Mouse (Mus musculus) retina, embryonic 14.5 days (tissue): Measurements from ENCODE around the gene Tpm3.
"Not testable (repeated sequence)": the region's sequence is repeated elsewhere in the genome, so short reads cannot be mapped to it uniquely, and the experiment has no call there.

Source experiments
- DNase-seq: peaks from one replicate; pipeline ENCODE4 v3.0.0-alpha.2; 2015; ENCODE audit warnings: low spot score

Gene Tpm3

DNA sequence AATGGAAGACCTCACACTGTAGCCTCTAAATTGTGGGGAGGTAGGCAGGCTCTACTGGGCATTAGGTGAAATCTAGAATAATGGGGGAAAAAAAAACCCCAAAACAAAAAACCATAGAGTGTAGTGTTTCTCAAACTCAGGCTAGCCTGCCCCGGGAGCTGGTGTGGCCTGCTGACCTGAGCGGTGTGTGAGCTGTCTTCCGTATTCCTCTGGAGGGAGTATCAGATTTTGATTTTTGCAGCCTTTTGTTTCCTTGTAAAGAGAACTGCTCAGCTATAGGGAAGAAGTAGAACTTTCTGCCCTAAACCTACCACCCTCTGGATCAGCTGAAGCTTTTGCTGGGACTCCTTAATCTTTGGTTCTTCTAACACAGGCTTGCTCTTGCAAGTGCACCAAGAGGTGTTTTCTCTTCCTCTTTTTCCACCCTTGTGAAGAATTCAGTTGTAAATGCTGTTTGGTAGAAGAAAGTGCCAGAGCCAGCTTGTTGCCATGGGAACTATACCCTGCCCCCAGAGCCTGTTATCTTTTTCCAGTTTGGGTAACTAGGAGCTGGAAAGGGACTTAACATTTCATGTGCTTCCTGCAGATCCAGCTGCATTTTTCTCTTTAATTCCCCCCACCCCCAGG lies 11.4 kb downstream of the Tpm3 start:
- DNase-seq, result no peak

GRCm38 (mm10) chr3:90084790-90085189 lies 12.3 kb downstream of the Tpm3 start:
- no peak for DNase-seq

- DNase-seq, result no peak
Observed at GRCm38 (mm10) chr3:90085281-90085680, 12.8 kb downstream of the Tpm3 start.

DNA sequence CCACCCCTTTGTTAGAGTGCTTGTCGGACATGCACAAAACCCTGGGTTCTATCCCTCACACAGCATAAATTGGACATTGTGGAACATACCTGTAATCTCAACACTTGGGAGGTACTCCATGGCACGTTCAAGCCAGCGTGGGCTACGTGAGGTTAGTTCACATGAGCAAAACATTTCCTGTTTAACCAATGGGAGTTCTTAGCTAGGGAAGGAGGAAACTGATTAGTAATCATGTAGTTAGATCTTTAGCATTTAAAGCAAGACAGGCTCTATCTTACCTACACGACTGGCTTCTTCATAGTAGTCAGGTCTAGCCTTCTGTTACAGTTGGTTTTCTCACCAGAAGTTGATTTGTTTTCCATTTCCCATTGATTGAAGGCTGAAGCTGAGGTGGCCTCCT lies 13.6 kb downstream of the Tpm3 start:
- DNase-seq, result no peak

DNA sequence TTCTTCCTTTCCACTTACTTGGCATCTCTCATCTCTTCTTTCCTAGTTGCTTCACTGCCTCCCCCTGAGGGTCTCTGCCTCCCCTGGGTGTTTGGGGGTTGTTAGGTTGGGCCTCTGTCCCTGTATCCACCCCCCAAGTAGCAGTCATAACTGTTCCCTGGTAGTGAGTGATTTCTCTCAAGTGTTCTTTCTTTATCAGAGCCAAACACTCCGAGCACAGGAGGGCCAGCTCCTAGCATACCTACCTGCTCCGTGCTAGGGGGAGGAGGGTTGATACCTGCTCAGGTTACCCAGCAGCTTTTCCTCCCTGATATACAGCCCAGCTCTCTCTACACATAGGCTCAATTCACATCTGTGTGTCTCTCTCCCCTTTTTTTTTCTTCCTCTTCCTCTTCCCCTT lies 16.2 kb downstream of the Tpm3 start:
- DNase-seq, result no peak

DNA sequence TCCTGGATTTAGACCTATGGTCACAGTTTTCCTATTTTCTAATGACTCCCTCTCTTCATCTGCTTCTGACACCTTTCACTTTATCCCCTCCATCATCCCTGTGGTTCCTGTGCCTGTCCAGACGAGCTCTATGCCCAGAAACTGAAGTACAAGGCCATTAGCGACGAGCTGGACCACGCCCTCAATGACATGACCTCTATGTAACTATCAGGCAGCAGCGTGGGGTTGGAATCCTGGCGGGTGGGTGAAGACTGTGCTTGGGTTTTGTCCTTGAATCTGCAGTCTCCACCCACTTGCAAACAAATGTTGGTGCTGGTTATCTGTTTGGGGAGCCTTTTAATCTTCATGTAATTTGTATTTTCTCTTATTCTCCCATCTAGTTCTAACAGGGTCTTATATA lies 18.4 kb downstream of the Tpm3 start:
- no peak for DNase-seq

GRCm38 (mm10) chr3:90094453-90094852 lies 22.0 kb downstream of the Tpm3 start:
- DNase-seq, result no peak

GRCm38 (mm10) chr3:90097928-90098327 lies 25.5 kb downstream of the Tpm3 start:
- no peak for DNase-seq

DNA sequence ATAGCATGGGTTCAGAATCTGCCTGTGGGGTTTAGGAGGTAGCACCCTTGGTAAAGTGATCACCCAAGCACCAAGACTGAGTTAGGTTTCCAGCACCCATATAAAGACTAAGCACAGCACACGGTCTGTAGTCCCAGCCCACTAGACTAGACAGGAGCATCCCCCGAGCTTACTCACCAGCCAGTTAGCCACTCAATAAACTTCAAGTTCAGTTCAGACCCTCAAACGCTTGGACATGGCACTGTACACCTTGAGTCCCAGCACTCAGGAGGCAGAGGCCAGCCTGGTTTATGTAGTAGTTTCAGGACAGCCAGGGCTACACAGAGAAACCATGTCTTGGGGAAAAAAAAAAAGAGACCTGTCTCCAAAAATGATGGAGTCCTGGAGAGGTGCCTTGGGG lies 28.6 kb downstream of the Tpm3 start:
- DNase-seq, result no peak

DNA sequence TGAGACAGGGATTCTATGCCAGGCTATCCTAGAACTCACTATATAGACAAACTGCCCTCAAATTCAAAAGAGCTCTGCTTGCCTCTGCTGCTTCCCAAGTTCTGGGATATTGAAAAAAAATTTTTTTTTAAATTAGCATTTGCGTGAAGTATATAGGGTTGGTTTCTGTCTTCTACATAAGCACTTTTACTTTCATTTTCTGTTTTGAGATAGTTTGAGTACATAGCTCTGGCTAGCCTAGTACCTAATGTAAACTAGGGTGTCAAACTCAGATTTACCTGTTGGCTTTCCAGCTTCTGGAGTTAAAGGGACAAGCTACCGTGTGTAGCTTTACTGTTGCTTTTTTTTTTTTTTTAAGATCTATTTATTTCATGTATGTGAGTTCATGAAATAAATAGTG lies 29.2 kb downstream of the Tpm3 start:
- DNase-seq, result no peak

GRCm38 (mm10) chr3:90102239-90102638 lies 29.8 kb downstream of the Tpm3 start:
- DNase-seq, result no peak

DNA sequence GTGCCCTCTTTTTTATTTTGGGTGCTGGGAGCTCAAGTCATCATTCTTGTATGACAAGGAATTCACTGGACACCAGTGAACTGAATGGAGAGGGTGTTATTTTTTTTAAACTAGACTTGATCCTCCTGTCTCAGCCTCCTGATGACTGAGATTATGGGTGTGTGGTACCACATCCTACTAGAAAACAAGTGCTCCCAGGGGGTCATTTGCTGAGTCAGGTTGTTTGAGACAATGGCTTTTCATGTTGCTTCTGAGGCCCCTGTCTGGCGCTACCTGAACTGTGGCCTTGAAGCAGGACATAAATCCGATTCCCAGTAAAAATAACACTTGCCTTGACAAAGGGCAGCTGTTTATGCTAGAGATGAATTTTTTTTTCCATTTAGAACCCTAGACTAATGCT lies 30.7 kb downstream of the Tpm3 start:
- DNase-seq, result no peak

GRCm38 (mm10) chr3:90103938-90104337 lies 31.5 kb downstream of the Tpm3 start, which contains the start of gene Nup210l:
TSS of gene Nup210l (plus strand) at chr3:90104132.
- DNase-seq, result no peak

GRCm38 (mm10) chr3:90111706-90112105 lies 39.3 kb downstream of the Tpm3 start:
- no peak for DNase-seq

DNA sequence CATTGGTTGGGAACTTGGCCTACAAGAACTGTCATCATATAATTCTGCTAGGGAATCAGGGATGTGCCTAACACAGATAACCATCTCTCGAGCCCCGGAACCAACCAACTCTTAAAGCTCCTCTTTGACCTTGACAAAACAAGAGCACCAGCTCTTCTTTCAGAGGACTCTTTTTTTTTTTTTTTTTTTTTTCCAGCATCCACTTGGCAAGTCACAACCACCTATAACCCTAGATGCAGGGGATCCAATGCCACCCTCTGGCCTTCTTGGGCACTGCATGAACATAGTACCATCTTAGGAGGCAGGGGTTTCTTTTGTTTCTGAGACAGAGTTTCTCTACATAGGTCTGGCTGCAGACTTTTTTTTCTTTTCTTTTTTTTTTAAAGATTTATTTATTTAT lies 41.9 kb downstream of the Tpm3 start:
- peak; percentile 22 for DNase-seq

DNA sequence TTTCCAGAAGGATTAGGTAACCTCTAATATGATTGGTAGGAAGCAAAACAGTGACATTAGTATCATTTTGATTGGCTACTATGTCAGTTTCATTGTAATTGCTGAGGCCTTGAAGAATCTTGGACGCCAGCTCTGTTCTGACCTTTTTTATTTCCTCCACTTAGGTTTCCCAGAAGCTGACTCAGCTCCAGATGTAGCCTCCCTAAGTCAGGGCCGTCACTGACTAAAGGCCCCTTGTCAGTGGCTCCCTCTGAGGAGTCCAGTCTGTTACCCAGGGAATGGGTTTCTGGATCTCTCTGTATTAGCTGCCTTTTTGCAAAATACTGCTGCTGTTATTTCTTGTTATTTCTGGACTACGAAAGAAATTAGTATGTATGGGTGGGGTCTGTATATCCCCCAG lies 43.1 kb downstream of the Tpm3 start:
- no peak for DNase-seq

- no peak for DNase-seq
Observed at GRCm38 (mm10) chr3:90118132-90118790, 45.8 kb downstream of the Tpm3 start.

DNA sequence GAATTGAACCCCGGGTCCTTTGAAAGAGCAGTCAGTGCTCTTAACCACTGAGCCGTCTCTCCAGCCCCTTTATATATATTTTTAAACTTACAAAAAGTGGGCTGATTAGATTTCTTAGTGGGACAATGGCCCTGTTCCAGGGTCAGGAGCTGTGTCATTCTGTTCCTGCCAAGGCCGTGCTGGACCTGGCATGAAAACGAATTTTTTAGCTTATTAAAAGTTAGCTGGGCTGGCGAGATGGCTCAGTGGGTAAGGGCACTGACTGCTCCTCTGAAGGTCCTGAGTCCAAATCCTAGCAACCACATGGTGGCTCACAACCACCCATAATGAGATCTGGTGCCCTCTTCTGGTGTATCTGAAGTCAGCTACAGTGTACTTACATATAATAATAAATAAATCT lies 49.6 kb downstream of the Tpm3 start:
- DNase-seq, result not testable (repeated sequence)

GRCm38 (mm10) chr3:90125710-90126109 lies 53.3 kb downstream of the Tpm3 start:
- DNase-seq, result no peak

- DNase-seq, result no peak
Observed at GRCm38 (mm10) chr3:90127881-90128280, 55.4 kb downstream of the Tpm3 start.

- no peak for DNase-seq
Observed at GRCm38 (mm10) chr3:90132745-90133144, 60.3 kb downstream of the Tpm3 start.

GRCm38 (mm10) chr3:90133331-90133730 lies 60.9 kb downstream of the Tpm3 start:
- no peak for DNase-seq

DNA sequence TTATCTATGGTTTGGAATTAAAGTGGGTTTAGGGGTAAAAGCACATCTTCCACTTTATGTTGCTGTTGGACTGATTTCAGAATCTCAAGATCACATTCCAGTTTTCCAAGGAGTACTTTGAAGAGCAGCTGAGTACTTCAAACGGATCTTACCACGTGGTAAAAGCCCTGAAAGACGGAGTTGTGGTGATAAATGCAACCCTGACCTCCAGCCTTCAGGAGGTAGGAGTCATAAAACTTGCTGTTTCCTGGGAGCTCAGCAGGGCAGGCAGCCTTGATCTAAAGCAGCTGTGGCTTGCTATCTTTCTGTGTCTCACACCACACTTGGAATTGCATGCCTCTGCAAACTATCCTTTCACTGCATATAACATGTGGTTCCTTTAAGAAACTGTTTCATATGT lies 62.0 kb downstream of the Tpm3 start:
- DNase-seq, result no peak

DNA sequence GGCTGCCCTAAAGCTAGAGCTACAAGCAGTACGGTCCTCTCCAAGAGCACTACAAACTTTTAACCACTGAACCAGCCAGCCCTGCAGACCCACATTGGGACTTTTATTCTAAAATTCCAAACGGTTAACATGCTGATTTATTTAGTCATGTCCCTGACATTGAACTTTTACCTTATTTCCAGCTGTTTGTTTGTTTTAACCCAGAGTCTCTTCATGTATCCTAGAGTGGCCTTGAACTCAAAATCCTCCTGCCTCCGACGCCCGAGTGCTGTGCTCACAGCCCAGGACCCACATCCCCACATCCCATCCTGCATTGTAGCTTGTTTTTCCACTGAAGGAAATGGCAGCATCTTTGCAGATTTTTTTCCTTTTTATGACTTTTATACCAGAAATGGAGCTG lies 62.5 kb downstream of the Tpm3 start:
- no peak for DNase-seq
